Mouse (Mus musculus) adrenal gland, postnatal 25 days (tissue): ENCODE measurements around the gene Mrpl51. TPM values are rescaled to one million over a fixed set of nuclear protein-coding genes. Genes with fewer than 3 reads are reported as not detected.
"Not testable (repeated sequence)": the region's sequence is repeated elsewhere in the genome, so short reads cannot be mapped to it uniquely, and the experiment has no call there.

ENCODE experiments used
- DNase-seq: peaks from one replicate; pipeline ENCODE4 v3.0.0; 2021; ENCODE audit warnings: mixed read lengths
- total RNA-seq: library from RNA; stranded (reverse); gene quantifications from 2 replicates; pipeline ENCODE4 v1.2.3, GENCODE M21; 2021

Mrpl51 gene
- total RNA-seq, 1 experiment from 2014 or later: 198 TPM

DNA sequence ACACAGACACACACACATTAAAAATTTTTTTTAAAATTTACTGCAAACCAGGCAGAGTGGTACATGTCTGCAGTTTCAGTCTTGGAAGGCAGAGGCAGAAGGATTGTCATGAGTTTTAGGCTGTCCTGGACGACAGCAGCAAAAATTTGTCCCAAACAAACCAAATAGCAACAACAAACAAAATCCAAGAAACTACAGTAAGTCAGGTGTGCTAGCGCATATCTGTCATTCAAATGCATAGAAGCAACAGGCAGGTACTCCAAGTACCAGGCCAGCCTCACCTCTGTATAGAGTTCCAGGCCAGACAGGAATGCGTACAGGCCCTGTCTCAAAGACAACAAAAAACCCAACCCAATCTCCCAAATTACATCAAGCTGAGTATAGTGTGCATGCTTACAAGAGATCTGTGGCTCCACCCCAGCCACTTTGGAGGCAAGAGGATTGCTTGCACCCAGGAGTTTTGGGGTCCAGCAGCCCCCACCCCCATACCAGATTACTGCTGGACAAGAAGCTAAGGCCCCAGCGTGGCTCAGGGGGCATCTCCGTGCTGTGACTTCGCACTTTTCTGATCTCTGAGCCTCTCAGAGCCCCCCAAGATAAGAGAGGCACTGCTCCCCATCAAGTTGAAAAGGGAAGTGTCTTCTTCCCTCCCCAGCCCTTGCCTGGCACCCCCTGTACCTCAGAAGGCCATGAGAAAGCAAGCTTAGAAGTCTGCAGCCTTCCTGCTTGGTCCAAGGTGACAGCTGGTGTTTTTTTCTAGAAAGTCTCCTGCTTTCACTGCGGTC lies 31.6 kb upstream of the Mrpl51 start:
- DNase-seq: no peak

DNA sequence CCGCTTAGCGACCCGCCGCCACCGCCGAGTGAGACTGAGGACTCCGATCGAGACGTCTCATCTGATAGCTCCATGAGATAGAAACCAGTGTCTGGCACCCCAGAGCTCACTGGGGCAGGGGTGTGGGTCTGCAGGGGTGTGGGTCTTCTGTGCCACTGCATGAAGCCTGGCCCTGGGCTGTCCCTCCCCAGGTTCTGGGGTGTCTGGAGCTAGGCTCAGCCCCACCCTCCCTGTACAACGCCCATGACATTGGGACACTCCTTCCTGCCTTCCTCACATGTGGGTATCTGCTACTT lies 31.1 kb upstream of the Mrpl51 start:
- DNase-seq: no peak

DNA sequence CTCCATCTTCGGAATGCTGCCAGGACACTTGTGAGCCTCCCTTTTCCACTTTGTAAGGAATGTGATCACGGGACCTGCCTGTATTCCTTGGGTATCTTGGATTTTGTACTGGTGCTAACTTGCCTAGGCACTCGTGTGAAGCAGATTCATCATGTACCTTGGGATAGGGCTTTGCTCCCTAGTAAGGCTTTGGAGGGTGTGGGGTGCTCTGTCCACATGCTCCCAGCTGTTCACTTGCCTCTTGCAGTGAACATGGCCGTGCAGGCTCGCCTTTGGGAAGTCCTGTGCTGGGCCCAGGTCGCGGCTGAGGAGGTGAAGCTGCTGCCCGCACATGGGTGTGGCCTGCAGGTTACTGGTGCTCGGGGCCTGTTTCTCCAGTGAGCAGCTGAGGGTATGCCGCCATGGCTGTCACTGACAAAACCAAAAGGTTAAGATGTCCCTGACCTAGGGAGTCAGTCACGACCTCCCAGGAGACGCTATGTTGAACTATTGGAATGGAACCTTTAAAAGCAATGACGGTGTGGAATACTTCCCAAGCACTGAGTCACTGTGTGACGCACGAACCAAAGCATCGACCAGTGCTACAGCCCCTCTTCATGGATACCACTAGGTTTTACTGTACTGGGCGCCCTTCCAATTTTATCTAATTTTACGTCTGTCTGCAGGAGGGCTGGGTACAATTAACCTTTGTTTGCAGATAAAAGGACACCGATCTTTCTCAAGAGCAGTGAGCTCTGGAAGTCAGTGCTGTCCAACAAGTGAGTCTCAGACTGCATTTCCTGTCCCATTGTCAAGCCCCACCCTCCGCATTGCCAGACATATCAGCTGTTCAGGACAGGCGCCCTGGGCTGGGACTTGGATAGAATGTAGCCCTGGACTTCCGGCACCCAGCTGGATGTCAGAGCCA lies 30.5 kb upstream of the Mrpl51 start:
- DNase-seq: peak; percentile 65

DNA sequence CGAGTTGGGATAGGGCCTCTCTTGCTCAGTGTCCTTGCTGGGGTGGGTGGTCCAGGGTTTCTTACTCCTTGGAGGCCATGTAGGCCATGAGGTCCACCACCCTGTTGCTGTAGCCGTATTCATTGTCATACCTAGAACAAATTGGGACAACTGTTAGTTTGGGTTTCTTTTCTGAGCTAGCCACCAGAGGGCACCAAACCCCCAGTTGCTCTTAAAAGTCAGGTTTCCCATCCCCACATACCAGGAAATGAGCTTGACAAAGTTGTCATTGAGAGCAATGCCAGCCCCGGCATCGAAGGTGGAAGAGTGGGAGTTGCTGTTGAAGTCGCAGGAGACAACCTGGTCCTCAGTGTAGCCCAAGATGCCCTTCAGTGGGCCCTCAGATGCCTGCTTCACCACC lies 29.6 kb upstream of the Mrpl51 start:
- DNase-seq: peak; percentile 66

DNA sequence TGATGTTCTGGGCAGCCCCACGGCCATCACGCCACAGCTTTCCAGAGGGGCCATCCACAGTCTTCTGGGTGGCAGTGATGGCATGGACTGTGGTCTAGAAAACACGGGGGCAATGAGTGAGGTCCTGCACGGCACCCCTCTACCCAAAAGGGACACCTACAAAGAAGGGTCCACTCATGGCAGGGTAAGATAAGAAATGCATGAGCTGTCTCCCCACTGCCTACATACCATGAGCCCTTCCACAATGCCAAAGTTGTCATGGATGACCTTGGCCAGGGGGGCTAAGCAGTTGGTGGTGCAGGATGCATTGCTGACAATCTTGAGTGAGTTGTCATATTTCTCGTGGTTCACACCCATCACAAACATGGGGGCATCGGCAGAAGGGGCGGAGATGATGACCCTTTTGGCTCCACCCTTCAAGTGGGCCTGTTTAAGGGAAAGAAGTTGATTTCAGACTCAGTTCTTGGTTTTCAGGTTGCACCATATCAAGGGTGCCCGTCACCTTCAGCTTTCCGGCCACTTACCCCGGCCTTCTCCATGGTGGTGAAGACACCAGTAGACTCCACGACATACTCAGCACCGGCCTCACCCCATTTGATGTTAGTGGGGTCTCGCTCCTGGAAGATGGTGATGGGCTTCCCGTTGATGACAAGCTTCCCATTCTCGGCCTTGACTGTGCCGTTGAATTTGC lies 28.8 kb upstream of the Mrpl51 start:
- DNase-seq: not testable (repeated sequence)

DNA sequence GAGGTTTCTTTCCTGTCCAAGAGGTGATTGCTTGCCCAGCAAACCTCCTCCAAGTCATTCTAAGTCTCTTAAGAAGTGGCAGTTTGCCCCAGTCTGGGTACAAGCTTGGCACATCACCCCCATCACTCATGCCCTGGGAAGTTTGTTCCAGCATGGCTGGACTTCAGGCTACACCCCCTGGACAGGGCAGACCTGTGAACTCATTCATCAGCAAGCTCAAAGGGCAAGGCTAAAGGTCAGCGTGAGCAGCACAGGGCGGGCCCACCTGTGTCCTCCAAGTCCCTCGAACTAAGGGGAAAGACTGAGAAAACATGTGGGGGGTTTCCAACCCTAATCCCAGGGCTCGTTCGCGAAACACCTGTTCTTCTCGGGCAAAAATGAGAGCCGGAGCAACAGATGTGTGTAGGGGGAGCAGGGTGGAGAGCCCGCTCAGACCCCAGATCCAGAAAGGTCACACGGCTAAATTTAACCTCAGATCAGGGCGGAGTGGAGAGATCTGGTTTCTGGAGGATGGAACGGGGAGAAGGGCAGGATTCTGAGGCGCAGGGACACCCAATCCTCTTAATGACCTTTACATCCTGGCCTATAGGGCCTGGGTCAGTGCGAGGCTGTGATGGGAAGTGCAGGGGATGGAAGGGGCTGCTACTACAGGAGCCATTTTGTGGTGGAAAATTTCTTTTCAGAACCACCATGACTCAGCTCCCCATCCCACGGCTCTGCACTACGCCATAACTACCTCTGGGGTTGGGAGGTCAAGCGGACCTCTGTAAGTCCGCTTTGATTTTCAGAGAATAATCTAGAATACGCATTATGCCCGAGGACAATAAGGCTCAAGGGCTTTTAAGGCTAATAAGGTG lies 27.6 kb upstream of the Mrpl51 start:
- peak; percentile 28 for DNase-seq

DNA sequence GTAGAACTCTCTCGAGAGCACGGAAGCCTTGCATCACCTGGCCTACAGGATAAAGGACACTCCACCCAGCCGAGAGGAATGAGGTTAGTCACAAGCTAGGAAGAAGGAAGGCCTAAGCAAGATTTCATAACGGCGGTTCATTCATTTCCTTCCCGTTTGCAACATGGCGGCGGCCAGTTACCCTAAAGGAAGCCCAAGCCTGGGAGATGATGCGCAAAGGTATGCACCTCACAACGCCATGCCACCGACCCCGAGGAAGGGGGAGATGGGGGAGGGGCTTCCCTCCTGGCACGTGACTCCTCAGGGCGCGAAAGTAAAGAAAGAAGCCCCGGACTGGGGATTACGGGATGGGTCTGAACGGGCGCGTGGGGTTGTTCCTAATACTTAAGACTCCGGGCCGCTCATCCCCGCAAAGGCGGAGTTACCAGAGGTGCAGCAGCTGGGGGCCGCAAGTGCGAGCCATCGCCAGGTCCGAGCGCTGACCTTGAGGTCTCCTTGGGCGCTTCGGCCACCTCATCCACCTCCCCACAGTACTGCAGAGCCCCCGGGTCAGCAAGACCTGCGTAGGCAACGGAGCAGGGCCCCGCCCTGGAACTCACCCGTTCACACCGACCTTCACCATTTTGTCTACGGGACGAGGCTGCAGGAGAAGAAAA lies 26.8 kb upstream of the Mrpl51 start:
- peak; percentile 44 for DNase-seq

DNA sequence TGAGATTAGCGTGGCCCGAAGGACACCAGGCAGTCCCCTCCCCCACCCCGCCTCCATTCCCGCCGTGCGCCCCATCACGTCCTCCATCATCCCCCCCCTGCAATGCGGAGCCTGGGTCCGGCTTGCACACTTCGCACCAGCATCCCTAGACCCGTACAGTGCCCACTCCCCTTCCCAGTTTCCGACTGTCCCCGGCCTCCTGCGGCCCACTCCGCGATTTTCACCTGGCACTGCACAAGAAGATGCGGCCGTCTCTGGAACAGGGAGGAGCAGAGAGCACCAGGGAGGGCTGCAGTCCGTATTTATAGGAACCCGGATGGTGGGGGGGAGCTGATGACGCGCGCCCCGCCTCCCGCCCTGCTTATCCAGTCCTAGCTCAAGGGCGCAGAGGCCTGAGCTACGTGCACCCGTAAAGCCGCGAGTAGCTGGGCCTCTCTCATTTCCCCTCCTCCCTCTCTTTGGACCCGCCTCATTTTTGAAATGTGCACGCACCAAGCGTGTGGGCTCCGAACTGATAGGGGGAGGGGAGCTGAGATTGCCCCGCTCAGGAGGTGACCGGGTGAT lies 26.2 kb upstream of the Mrpl51 start:
- DNase-seq: peak; percentile 93

DNA sequence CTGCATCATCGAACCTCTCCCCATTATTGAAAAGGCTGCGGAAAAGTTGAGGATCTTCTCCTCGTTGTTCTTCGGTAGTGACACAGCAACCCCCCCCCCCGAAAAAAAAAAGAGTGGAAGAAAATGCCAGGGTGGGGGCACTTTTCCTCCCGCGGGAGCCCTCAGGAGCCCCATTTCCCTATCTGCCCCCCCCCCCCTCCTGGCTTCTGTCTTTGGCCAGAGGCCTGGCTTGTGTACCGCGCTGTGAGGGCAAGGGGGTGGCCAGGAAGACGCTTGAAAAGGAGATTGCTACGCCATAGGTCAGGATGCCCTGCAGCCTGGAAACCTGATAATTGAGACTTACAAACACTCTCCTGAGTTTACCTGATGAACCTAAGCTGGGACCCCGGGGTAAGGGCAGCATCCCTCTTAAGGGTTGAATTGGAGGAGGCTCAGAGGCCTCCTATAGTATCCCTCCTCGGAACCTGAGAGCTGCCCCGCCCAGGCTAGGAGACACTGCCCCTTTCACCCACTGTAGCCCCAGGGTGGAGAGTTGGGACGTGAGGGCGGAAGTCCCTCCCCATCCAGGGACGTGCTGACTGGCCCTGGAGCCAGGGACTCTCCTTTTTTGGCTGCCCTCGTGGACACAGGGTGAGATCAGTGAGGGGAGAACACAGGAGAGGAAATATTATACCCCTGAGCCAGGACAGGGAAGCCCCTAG lies 25.4 kb upstream of the Mrpl51 start, which contains the start of gene Gapdh:
Gapdh (minus strand) TSS at position 417 of the 701 bp plus-strand sequence.
- peak; percentile 86 for DNase-seq

DNA sequence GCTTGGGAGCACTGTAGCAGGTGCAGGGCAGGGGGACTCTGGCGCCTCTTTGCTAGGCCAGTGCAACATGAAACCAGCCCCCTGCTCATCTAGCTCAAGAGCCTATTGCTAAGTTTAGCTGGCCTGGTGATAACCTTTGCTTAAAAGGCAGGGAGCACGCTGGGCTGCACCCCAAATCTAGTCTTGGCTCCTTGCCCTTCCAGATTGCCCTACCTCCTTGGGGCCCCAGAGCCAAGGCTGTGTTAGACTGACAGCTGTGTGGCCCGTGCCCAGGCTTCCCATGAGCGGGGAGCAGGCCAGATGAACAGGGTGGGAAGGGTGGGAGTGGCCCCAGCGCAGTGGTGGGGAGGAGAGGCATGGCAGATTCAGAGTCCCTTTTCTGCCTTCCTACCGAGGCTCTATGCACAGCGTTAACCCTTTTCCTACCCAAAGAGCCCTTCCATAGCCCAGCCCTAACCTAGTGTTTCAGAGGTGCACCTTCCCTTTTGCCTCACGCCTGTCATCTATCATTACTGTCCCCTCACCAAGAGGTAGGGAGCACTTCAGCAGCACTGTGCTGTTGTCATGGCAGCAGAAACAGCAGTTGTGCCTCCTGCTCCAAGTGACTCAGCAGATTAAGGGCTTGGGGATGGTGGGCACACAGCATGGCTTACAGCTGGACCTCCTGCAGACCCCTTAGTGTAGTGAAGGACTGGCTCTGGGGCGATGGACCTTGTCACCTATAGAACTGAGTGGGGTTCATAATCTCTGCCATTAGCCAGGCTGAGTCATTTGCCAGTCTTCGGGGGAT lies 24.5 kb upstream of the Mrpl51 start:
- DNase-seq: peak; percentile 57

DNA sequence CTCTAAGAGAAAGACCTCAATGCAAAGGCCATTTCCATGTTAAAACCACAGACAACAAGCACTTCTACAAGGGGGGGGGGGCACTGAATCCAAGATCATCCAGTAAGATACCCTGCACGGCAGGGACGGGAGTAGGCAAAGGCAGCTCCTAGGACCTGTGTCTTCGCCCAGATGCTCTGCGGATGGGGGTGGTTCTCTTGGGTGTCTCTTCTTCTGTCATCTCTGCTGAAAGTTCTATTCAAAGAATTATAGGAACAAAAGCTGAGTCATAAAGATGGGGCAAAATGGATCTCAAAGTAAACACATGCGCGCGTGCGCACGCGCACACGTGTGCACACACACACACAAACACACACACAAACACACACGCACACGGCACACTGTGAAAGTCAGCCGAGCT lies 23.5 kb upstream of the Mrpl51 start:
- DNase-seq: no peak

DNA sequence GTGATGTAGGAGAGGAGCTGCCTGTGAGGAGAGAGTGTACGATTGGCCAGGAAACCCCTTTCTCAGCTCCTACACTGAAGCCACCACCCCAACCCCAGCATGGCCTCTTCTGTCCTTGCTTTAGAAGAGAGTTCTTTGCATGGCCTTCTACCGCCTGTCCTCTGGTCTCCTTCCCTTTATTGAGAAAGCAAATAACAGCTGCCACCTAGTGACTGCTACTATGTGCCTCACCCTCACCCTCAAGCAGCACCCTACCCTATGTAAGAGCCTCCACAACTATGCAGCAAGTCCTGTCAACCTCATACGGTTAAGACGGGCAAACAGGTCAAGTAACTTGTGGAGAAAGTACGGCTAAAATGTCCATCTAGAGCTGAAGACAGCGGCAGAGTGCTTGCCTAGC lies 21.4 kb upstream of the Mrpl51 start:
- DNase-seq: no peak

DNA sequence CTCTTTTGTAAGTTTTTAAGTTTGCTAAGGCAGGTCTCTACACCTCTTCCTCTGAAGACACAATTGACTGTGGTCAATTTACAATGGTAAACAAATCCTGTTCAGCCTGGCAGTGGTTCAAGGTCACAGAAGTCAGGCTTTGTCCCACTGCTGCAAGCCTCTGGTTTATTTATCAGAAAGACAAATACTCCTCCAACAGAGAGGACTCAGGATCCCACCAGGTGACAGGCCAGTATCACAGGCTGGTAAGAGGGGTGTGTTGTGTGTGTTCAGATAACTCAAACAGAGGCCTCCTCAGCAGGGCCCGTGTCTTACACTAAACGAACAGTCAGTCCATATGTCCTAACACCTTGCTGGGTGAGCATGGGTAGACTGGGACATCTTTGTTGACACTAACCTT lies 19.1 kb upstream of the Mrpl51 start:
- no peak for DNase-seq

DNA sequence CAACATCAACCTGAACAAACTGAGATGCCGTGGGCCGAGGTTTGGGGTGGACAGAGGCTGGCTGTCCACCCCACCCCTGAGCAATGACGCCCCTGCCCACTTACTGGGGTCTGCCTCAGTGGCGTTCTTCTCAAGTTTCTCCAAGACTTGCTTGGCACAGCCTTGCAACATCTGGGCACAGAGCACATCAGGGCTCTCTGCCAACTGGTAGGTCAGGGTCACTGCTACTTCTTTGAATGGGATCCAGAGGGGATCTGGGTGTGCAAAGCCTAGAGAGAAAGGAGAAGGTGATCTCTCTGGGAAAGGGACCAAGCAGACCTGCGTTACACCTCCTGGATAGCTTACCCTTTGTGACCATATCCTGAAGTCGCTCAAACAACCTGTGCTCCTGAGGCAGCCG lies 18.3 kb upstream of the Mrpl51 start:
- peak; percentile 68 for DNase-seq

DNA sequence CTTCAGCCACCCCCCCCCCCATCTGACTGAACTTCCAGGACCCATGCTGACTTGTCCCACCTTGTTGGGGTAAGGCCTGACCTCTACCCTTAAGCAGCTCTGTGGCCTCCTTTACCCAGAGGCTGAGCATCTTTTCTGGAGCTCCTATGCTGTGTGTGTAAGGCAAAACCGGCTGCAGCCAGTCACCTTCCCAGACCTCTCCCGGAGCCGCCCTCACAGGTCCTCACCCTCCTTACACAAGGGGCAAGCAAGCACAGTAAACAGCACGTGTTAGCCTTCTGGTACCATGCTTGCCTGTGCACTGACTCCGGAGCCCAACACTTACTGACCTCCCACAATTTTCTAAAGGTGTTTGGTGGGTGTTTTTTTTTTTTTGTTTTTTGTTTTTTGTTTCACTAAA lies 16.1 kb upstream of the Mrpl51 start:
- no peak for DNase-seq

DNA sequence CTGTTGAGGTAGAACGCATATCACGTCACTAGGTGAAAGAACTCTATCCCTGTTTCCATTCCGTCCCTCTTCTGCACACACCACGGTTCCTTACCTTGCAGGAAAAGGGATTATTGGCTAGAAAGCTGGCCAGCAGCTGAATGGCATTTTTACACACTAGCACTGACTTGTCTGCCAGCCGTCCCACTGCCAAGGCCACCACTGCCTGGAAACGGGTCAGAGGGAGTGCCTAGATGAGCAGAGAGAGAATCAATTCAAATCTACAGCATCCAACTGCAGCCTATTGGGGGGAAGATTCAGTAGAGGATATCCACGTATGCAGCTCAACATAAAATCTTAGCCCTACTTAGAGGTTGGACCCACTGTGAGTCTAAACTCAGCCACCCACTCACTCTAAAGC lies 12.0 kb upstream of the Mrpl51 start:
- DNase-seq: peak; percentile 60

DNA sequence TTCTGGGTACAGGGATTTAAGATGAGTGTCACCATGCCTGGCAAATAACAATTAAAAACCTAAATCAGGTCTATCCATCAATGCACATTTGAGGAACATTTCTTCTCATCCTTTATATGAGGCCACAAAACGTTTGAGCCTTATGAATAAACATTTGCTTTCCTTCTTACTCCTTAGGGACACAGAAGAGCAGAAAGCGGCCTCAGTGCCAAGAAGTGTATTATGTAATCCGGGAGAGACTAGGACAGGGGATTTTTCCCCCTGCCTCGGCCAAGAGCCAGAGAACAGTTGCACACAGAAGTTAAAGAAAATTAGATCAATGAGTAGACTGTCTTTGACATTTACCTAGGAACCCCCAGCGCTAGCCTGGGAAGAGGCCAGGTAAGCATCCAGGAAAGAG lies 9.5 kb upstream of the Mrpl51 start:
- DNase-seq: no peak

DNA sequence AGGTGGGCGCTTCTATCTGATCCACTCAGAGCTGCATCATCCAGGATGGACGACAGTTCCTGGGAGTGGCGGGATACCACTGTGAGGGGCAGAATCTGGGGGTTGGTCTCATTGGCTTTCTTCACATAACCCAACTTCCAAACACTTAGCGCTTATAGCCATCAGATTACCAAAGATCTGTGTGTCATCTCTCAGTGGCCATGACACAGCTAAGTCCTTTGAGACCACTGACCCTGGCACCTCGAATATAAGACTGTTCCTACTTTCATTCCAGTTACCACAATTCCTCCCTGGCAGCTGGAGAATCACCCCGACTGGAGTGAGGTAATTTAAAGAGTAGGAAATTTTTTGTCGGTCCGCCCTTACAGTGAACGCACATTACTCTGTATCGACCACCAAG lies 5.4 kb upstream of the Mrpl51 start:
- DNase-seq: no peak

DNA sequence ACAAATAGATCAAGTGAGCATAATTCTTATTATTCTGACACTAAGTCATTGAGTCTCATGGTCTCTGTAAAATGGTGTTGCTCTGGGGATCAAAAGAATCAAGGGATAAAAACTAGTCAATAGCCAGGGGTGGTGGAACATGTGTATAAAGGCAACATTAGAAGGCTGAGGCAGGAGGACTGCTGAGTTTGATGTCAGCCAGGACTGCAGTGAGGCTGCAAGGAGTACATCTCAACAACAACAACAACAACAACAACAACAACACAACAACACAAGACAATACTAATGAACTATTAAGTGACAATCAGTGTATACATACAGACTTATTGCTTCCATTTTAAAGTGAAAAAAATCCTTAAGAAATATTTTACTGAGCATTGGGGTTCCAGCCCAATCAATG lies 785 bp upstream of the Mrpl51 start:
- no peak for DNase-seq
